Mouse (Mus musculus) stomach, postnatal 0 days (tissue): Measurements from ENCODE around the gene Prorsd1. TPM values are rescaled to one million over a fixed set of nuclear protein-coding genes. Genes with fewer than 3 reads are reported as not detected.

Experiments used
- ATAC-seq: fragments of 200-750 bp; cut with Nextera tagmentation; 2 replicates; pipeline ENCODE4 v1.8.0; 2017; ENCODE audit not compliant: low FRiP score, low TSS enrichment
- DNase-seq: peaks from one replicate; pipeline ENCODE4 v3.0.0-alpha.2; 2016; ENCODE audit warnings: low spot score
- H3K27ac ChIP-seq: fragments of 300-500 bp; sonication (generic); replicated peaks from 2 replicates; pipeline ENCODE4 v1.5.1; 2014; ENCODE audit warnings: mild to moderate bottlenecking, control low read depth
- H3K27me3 ChIP-seq: fragments of 300-500 bp; sonication (generic); 2 replicates; pipeline ENCODE4 v1.6.1; 2014; ENCODE audit warnings: low read length; ENCODE audit not compliant: control insufficient read depth, insufficient read depth
- H3K36me3 ChIP-seq: fragments of 300-500 bp; sonication (generic); 2 replicates; pipeline ENCODE4 v1.6.1; 2014; ENCODE audit warnings: low read length, mixed read lengths; ENCODE audit not compliant: control insufficient read depth, insufficient read depth
- H3K4me1 ChIP-seq: fragments of 300-500 bp; sonication (generic); replicated peaks from 2 replicates; pipeline ENCODE4 v1.6.1; 2014; ENCODE audit warnings: antibody characterized with exemption; ENCODE audit not compliant: control insufficient read depth, insufficient read depth
- H3K4me2 ChIP-seq: fragments of 300-500 bp; sonication (generic); replicated peaks from 2 replicates; pipeline ENCODE4 v1.6.1; 2014; ENCODE audit warnings: low read depth, mild to moderate bottlenecking, control low read depth, moderate library complexity
- H3K4me3 ChIP-seq: fragments of 300-500 bp; sonication (generic); 2 replicates; pipeline ENCODE4 v1.5.1; 2014; ENCODE audit warnings: low read depth, low read length, control low read depth
- H3K9ac ChIP-seq: fragments of 300-500 bp; sonication (generic); 2 replicates; pipeline ENCODE4 v1.6.1; 2014; ENCODE audit warnings: mild to moderate bottlenecking, low read length, control low read depth, mixed read lengths
- H3K9me3 ChIP-seq: fragments of 300-500 bp; sonication (generic); 2 replicates; pipeline ENCODE4 v1.6.1; 2016; ENCODE audit warnings: low read length; ENCODE audit not compliant: control insufficient read depth
- CTCF ChIP-seq: IDR thresholded peaks from 2 replicates; pipeline ENCODE4 v1.5.1; 2016; ENCODE audit warnings: antibody characterized with exemption, low read depth, mild to moderate bottlenecking, moderate library complexity
- EP300 ChIP-seq: optimal IDR thresholded peaks from 2 replicates; pipeline ENCODE3; 2016; ENCODE audit warnings: antibody characterized with exemption
- WGBS: fragments of 180-500 bp; shearing (Covaris S2); extraction: QIAGEN DNeasy Blood & Tissue Kit; methylation state at CpG from one replicate; pipeline ENCODE4 v1.1.7; 2014; 5-methylcytosine and 5-hydroxymethylcytosine counted together
- polyA plus RNA-seq: library from polyadenylated mRNA; unstranded; fragments of >200 nt; fragmentation: Nextera tagmentation; extraction: Ambion mirVana; gene quantifications from 2 replicates; pipeline ENCODE4 v1.2.1, GENCODE M21; 2015

The Prorsd1 gene
- polyA plus RNA-seq, 1 experiment from 2014 or later, result 36.2 TPM

- no peak for TF ChIP-seq EP300
- no peak overlapping the region for H3K9ac ChIP-seq
Measured at GRCm38 (mm10) chr11:29509421-29509820, 5.4 kb downstream of the Prorsd1 start.

GRCm38 (mm10) chr11:29504899-29505625, 9.8 kb downstream of the Prorsd1 start:
- Histone ChIP-seq H3K9me3 (no peaks in the 10 kb centered on the region), H3K4me2 (no peak overlapping the region), H3K27ac (no peak overlapping the region), H3K27me3 (no peaks in the 10 kb centered on the region), H3K4me1 (no peaks in the 10 kb centered on the region), H3K36me3 (no peaks in the 10 kb centered on the region; the same call in 1 of the 2 replicates), H3K4me3 (no peak overlapping the region), H3K9ac (no peak overlapping the region)
- ATAC-seq, result no peak
- 81% methylated on average over 2 of the region's 2 CpGs for WGBS
- no peak for TF ChIP-seq CTCF
- DNase-seq, result no peak

More at GRCm38 (mm10) chr11:29509421-29509820, 5.4 kb downstream of the Prorsd1 start:
- Histone ChIP-seq H3K4me3 (no peak overlapping the region), H3K27ac (no peak overlapping the region), H3K27me3 (no peaks in the 10 kb centered on the region), H3K4me1 (no peaks in the 10 kb centered on the region), H3K4me2 (no peak overlapping the region), H3K36me3 (no peaks in the 10 kb centered on the region; the same call in 1 of the 2 replicates), H3K9me3 (no peaks in the 10 kb centered on the region)
- no peak for DNase-seq
- ATAC-seq, result no peak
- WGBS, result 100% methylated on average over 1 of the region's 1 CpGs

- Histone ChIP-seq H3K4me1 (no peaks in the 10 kb centered on the region), H3K27me3 (no peaks in the 10 kb centered on the region), H3K4me2 (no peak overlapping the region), H3K36me3 (no peaks in the 10 kb centered on the region; the same call in 1 of the 2 replicates), H3K27ac (no peak overlapping the region), H3K4me3 (no peak overlapping the region), H3K9ac (no peak overlapping the region), H3K9me3 (no peaks in the 10 kb centered on the region)
- DNase-seq (no peak), ATAC-seq (no peak)
- TF ChIP-seq EP300, result no peak
- no peak for TF ChIP-seq CTCF
- 86% methylated on average over 10 of the region's 10 CpGs for WGBS
Measured at GRCm38 (mm10) chr11:29503948-29504893, 10.6 kb downstream of the Prorsd1 start.

- H3K4me3 ChIP-seq, result no peak overlapping the region
- no peaks in the 10 kb centered on the region; the same call in 1 of the 2 replicates for H3K36me3 ChIP-seq
- no peaks in the 10 kb centered on the region for H3K27me3 ChIP-seq
- H3K9ac ChIP-seq, result no peak overlapping the region
- 63% methylated on average over 3 of the region's 3 CpGs for WGBS
- no peaks in the 10 kb centered on the region for H3K9me3 ChIP-seq
- TF ChIP-seq CTCF (no peak), EP300 (no peak)
- DNase-seq (no peak), ATAC-seq (no peak)
- H3K4me1 ChIP-seq, result no peaks in the 10 kb centered on the region
- H3K4me2 ChIP-seq, result no peak overlapping the region
- no peak overlapping the region for H3K27ac ChIP-seq
Measured at GRCm38 (mm10) chr11:29496962-29497361, 17.9 kb downstream of the Prorsd1 start.

GRCm38 (mm10) chr11:29493135-29493534, 21.7 kb downstream of the Prorsd1 start:
- Histone ChIP-seq H3K4me1 (no peaks in the 10 kb centered on the region), H3K36me3 (no peaks in the 10 kb centered on the region; the same call in 1 of the 2 replicates), H3K9ac (no peak overlapping the region), H3K27ac (no peak overlapping the region), H3K4me2 (no peak overlapping the region), H3K9me3 (no peaks in the 10 kb centered on the region), H3K27me3 (no peaks in the 10 kb centered on the region), H3K4me3 (no peak overlapping the region)
- no peak for ATAC-seq
- TF ChIP-seq EP300, result no peak
- TF ChIP-seq CTCF, result no peak
- 95% methylated on average over 1 of the region's 1 CpGs for WGBS
- no peak for DNase-seq
